Mouse (Mus musculus): Measurements from ENCODE around the gene Nin. TPM values are rescaled to one million over a fixed set of nuclear protein-coding genes. Genes with fewer than 3 reads are reported as not detected.

The Nin gene
- total and polyA plus RNA-seq, 2 experiments from 2014 or later, result 5.1 to 9.8 TPM

DNA sequence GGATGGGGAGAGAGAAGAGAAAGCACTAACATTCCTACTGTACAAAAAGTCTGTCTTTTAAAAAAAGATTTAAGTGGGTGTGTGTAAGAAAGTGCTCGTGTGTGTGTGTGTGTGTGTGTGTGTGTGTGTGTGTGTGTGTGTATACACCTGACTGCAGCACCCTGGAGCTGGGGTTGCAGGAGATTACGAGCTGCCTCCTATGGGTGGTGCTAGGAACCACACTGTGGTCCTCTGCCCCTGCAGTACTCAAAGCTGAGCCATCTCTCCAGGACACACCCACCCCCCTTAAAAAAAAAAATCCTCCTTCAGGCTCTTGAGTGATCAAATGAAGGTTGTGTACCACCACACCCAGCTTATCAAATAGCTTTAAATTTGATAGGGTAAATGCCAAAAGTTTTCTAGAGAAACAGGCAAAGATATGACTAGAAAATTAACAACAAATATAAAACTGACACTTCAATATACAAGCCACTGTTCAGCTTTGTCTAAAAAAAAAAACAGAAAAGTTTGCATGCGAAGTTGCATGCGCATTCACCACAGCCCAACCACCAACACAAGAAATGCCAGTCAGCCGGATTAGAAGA, 27.6 kb upstream of the Nin start:
- 93% methylated on average over 5 of the region's 5 CpGs for WGBS
- ATAC-seq (ENCODE audit: insufficient read depth, low read depth) (no peak), DNase-seq (ENCODE audit: low spot score) (no peak)
- Histone ChIP-seq H3K4me3 (ENCODE audit: low read depth, low read length) (no peak overlapping the region), H3K4me1 (ENCODE audit: control insufficient read depth, insufficient read depth) (0 out of 2 replicates have a peak, but pooled peaks cover 4% of the 10 kb centered on the region), H3K9me3 (replicated peaks; ENCODE audit: control insufficient read depth, low read length) (no peaks in the 10 kb centered on the region), H3K4me2 (ENCODE audit: low read depth, low read length) (no peak overlapping the region), H3K27ac (ENCODE audit: low read depth) (no peak overlapping the region), H3K9ac (replicated peaks; ENCODE audit: low read depth, low read length) (no peak overlapping the region), H3K27me3 (ENCODE audit: control insufficient read depth, insufficient read depth, low read length) (no peaks in the 10 kb centered on the region), H3K36me3 (replicated peaks; ENCODE audit: control insufficient read depth, insufficient read depth, low read length) (no peaks in the 10 kb centered on the region)
- TF ChIP-seq EP300 (IDR thresholded peaks at IDR 0.05; ENCODE audit: low read depth), result no peak
- no peak for TF ChIP-seq CTCF (IDR thresholded peaks at IDR 0.05; ENCODE audit: low read depth)

DNA sequence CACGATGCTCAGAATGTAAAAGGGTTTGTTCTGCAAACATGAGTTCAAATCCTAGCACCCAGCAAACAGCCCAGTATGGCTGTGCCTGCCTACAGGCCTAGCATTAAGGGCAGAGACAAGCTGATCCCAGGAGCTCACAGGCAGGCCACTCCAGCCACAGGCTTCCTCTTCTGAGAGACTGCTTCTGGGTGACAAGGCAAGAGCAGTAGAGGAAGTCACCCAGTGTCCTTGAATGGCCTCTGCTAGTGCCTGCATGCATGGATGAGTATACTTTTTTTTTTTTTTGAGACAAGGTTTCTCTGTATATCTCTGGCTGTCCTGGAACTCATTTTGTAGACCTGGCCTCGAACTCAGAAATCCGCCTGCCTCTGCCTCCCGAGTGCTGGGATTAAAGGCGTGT, 27.0 kb upstream of the Nin start:
- Histone ChIP-seq H3K4me1 (ENCODE audit: control insufficient read depth, insufficient read depth) (0 out of 2 replicates have a peak, but pooled peaks cover 4% of the 10 kb centered on the region), H3K4me2 (ENCODE audit: low read depth, low read length) (no peak overlapping the region), H3K27me3 (ENCODE audit: control insufficient read depth, insufficient read depth, low read length) (no peaks in the 10 kb centered on the region), H3K9me3 (replicated peaks; ENCODE audit: control insufficient read depth, low read length) (no peaks in the 10 kb centered on the region), H3K9ac (replicated peaks; ENCODE audit: low read depth, low read length) (no peak overlapping the region), H3K4me3 (ENCODE audit: low read depth, low read length) (no peak overlapping the region), H3K27ac (ENCODE audit: low read depth) (no peak overlapping the region), H3K36me3 (replicated peaks; ENCODE audit: control insufficient read depth, insufficient read depth, low read length) (no peaks in the 10 kb centered on the region)
- no peak for ATAC-seq (ENCODE audit: insufficient read depth, low read depth)
- 92% methylated on average over 5 of the region's 5 CpGs for WGBS
- no peak for DNase-seq (ENCODE audit: low spot score)
- no peak for TF ChIP-seq EP300 (IDR thresholded peaks at IDR 0.05; ENCODE audit: low read depth)
- no peak for TF ChIP-seq CTCF (IDR thresholded peaks at IDR 0.05; ENCODE audit: low read depth)

DNA sequence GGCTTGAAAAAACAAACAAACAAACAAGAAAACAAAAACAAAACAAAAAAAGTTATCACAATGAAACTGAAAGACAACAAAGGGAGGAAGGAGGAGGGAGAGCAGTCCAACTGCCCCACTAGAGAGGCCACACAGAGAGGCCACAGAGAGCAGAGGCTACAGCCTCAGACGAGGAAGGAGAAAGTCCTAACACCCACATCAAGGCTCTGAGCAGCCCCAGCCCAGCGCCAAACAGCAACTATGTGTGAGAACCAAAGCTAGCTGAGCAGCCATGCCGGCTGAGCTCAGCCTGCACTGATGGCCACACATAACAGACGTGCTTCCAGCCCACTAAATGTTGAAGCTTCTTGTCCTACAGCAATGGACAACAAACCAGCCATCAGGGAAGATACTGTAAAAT, 26.4 kb upstream of the Nin start:
- H3K9me3 ChIP-seq (replicated peaks; ENCODE audit: control insufficient read depth, low read length), result no peaks in the 10 kb centered on the region
- no peak overlapping the region for H3K27ac ChIP-seq (ENCODE audit: low read depth)
- TF ChIP-seq CTCF (IDR thresholded peaks at IDR 0.05; ENCODE audit: low read depth), result no peak
- no peak for TF ChIP-seq EP300 (IDR thresholded peaks at IDR 0.05; ENCODE audit: low read depth)
- WGBS, result 66% methylated on average over 4 of the region's 4 CpGs
- H3K4me1 ChIP-seq (ENCODE audit: control insufficient read depth, insufficient read depth), result 0 out of 2 replicates have a peak, but pooled peaks cover 4% of the 10 kb centered on the region
- no peak for DNase-seq (ENCODE audit: low spot score)
- no peaks in the 10 kb centered on the region for H3K27me3 ChIP-seq (ENCODE audit: control insufficient read depth, insufficient read depth, low read length)
- no peaks in the 10 kb centered on the region for H3K36me3 ChIP-seq (replicated peaks; ENCODE audit: control insufficient read depth, insufficient read depth, low read length)
- ATAC-seq (ENCODE audit: insufficient read depth, low read depth), result no peak
- H3K4me2 ChIP-seq (ENCODE audit: low read depth, low read length), result no peak overlapping the region
- H3K9ac ChIP-seq (replicated peaks; ENCODE audit: low read depth, low read length), result no peak overlapping the region
- no peak overlapping the region for H3K4me3 ChIP-seq (ENCODE audit: low read depth, low read length)

DNA sequence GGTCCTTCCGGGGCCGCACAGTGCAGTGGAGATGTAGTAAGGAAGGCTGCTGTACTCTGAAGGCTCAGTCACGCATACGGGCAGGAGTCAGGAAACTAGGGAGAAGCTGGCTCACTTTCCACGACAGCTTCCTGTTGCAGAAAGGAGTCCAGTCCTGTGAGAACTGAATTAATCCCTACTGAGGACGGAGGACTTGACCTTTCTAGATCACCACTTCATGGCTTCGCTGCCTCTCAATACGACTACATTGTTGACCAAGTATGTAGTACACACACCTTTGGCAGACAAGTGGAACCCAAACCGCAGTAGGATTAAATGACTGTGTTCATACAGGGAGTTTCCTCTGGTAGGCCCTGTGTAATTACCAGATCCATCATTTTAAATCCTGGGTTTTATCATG, 24.1 kb upstream of the Nin start:
- WGBS, result 57% methylated on average over 9 of the region's 9 CpGs
- H3K4me1 ChIP-seq (ENCODE audit: control insufficient read depth, insufficient read depth), result no peaks in the 10 kb centered on the region
- no peak overlapping the region for H3K9ac ChIP-seq (replicated peaks; ENCODE audit: low read depth, low read length)

DNA sequence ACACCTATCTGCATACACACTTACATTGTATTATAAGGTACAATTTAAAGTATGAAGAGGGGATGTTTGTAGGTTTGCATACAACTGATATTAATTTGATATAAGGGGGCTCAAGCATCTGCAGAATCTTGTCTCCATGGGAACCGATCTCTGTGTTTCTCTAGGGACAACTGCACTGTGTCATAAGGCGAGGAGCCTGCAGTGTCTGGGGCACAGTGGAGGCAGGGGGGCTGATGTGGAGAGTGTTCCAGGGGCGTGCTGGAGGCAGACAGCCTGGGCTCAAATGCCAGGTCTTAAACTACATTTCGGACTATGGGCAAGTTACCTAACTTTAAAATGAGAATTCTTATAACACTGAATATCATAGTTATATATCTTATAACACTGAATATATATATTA, 23.6 kb upstream of the Nin start:
- Histone ChIP-seq H3K9me3 (replicated peaks; ENCODE audit: control insufficient read depth, low read length) (no peaks in the 10 kb centered on the region), H3K9ac (replicated peaks; ENCODE audit: low read depth, low read length) (no peak overlapping the region), H3K4me3 (ENCODE audit: low read depth, low read length) (no peak overlapping the region), H3K4me1 (ENCODE audit: control insufficient read depth, insufficient read depth) (no peaks in the 10 kb centered on the region), H3K27me3 (ENCODE audit: control insufficient read depth, insufficient read depth, low read length) (no peaks in the 10 kb centered on the region), H3K27ac (ENCODE audit: low read depth) (no peak overlapping the region), H3K4me2 (ENCODE audit: low read depth, low read length) (no peak overlapping the region), H3K36me3 (replicated peaks; ENCODE audit: control insufficient read depth, insufficient read depth, low read length) (no peaks in the 10 kb centered on the region)
- ATAC-seq (ENCODE audit: insufficient read depth, low read depth), result no peak
- no peak for TF ChIP-seq CTCF (IDR thresholded peaks at IDR 0.05; ENCODE audit: low read depth)
- no peak for TF ChIP-seq EP300 (IDR thresholded peaks at IDR 0.05; ENCODE audit: low read depth)
- WGBS, result 82% methylated on average over 4 of the region's 4 CpGs
- no peak for DNase-seq (ENCODE audit: low spot score)

More for the DNA sequence above, 24.1 kb upstream of the Nin start:
- TF ChIP-seq EP300 (IDR thresholded peaks at IDR 0.05; ENCODE audit: low read depth) (no peak), CTCF (IDR thresholded peaks at IDR 0.05; ENCODE audit: low read depth) (no peak)
- Histone ChIP-seq H3K4me3 (ENCODE audit: low read depth, low read length) (no peak overlapping the region), H3K4me2 (ENCODE audit: low read depth, low read length) (no peak overlapping the region), H3K27ac (ENCODE audit: low read depth) (no peak overlapping the region), H3K9me3 (replicated peaks; ENCODE audit: control insufficient read depth, low read length) (no peaks in the 10 kb centered on the region), H3K27me3 (ENCODE audit: control insufficient read depth, insufficient read depth, low read length) (no peaks in the 10 kb centered on the region), H3K36me3 (replicated peaks; ENCODE audit: control insufficient read depth, insufficient read depth, low read length) (no peaks in the 10 kb centered on the region)
- DNase-seq (ENCODE audit: low spot score) (no peak), ATAC-seq (ENCODE audit: insufficient read depth, low read depth) (no peak)
